Mouse (Mus musculus): ENCODE measurements around the gene Fam53a. TPM values are rescaled to one million over a fixed set of nuclear protein-coding genes. Genes with fewer than 3 reads are reported as not detected.

Fam53a gene
- polyA plus RNA-seq, 1 experiment from 2014 or later: 64.4 TPM

DNA sequence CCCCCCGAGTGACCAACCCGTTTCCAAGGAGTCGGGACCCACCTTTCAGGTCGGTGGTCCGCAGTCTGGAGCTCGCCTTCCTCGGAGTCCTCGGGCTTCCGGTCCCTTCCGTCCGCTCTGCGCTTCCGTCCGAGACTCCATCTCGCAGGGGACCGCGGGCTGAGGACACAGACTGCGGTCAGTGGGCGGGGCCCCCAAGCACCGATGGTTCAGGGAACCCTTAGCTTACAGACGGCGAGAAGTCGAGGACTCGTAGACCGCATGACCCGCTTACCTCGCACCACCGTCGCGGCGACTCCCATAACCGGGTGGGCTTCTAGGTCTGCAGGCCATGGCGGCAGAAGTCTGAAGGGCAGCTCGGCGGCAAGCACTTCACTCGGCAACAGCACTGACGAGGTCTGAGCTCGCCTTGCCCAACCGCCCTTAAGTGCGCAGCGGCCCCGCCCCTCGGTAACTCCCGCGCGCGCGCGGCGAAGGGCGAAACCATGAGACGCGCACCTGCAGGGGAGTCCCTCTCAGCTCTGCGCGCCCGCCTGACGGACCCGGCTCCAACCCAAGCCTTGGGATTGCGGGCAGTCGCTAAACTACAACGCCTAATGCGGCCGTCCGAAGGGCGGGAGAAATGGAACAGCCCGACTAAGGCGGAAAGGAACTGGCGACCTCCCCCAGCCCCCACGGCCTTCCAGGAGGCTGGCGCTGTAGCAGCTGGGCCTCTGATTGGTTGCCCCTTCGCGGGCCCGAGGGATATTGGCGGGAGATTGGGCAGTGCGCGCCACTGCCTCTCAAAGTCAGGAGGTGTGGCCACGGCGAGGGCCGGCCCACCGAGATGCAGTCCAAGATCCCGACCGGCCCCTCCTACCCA lies 22.7 kb upstream of the Fam53a start, which contains the start of gene Slbp:
Gene Slbp (minus strand): TSS at position 654 of the 862 bp plus-strand sequence.
- H3K27me3 ChIP-seq (ENCODE audit: insufficient read depth, low read length): no peaks in the 10 kb centered on the region
- H3K4me2 ChIP-seq: peak within 1 kb of the TSS; percentile 72
- no peaks in the 10 kb centered on the region for H3K9me3 ChIP-seq (ENCODE audit: low read depth, low read length)
- peak within 1 kb of the TSS; percentile 77 for H3K4me3 ChIP-seq (ENCODE audit: low read depth, low read length)
- ATAC-seq (ENCODE audit: insufficient read depth) (peak; percentile 96), DNase-seq (peak; percentile 99)
- WGBS: under 1% methylated on average over 82 of the region's 82 CpGs
- peak within 1 kb of the TSS; percentile 79 for H3K9ac ChIP-seq
- TF ChIP-seq CTCF (IDR thresholded peaks at IDR 0.05; ENCODE audit: low read depth): no peak
- H3K36me3 ChIP-seq (ENCODE audit: insufficient read depth): peaks cover 58% of the 10 kb centered on the region
- peak within 1 kb of the TSS; percentile 96 for H3K27ac ChIP-seq (ENCODE audit: low read depth)
- peaks cover 15% of the 10 kb centered on the region for H3K4me1 ChIP-seq (ENCODE audit: insufficient read depth)

DNA sequence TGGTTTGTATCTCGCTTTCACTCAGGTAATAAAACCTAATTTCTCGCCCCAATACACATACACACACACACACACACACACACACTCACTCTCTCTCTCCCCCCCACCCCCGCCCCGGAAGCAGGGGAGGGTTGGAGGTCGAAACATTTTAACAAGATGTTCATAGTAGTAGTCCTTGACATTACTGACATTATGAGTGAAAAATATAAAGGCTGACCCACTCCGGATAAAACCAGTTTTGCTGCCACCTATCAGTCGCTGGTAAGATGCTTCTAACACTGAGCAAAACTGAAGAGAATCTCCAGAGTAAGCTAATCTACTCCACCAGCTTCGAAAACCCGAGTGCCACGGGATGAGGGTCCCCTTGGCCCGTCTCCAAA lies 22.1 kb upstream of the Fam53a start:
- TF ChIP-seq CTCF (IDR thresholded peaks at IDR 0.05; ENCODE audit: low read depth): no peak
- Histone ChIP-seq H3K4me2 (peak overlapping the region; percentile 72), H3K9ac (peak overlapping the region; percentile 79), H3K36me3 (ENCODE audit: insufficient read depth) (peaks cover 64% of the 10 kb centered on the region), H3K4me3 (ENCODE audit: low read depth, low read length) (peak overlapping the region; percentile 77), H3K27ac (ENCODE audit: low read depth) (peak overlapping the region; percentile 96), H3K4me1 (ENCODE audit: insufficient read depth) (peaks cover 12% of the 10 kb centered on the region), H3K9me3 (ENCODE audit: low read depth, low read length) (no peaks in the 10 kb centered on the region), H3K27me3 (ENCODE audit: insufficient read depth, low read length) (no peaks in the 10 kb centered on the region)
- no peak for ATAC-seq (ENCODE audit: insufficient read depth)
- 1% methylated on average over 11 of the region's 11 CpGs for WGBS
- no peak for DNase-seq

DNA sequence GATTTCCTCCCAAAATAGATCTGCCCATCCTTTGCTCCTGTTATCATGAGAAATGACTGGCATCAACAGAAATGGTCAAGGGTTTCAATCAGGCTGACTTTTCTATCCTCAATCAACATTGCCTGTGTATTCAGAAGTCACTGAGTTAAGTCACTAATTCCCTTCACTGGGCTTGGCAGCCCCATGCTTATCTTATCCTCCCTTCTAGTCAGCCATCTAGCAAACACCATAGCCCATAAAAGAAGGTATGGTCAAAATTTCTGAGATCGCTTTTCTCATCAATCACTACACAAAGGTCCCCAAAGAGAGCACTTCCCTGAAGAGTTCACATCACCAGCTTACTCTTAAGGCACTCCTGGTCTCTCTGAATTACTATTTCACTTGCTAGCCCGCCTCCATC lies 21.6 kb upstream of the Fam53a start:
- H3K4me1 ChIP-seq (ENCODE audit: insufficient read depth): peaks cover 11% of the 10 kb centered on the region
- 5% methylated on average over 2 of the region's 2 CpGs for WGBS
- no peak for ATAC-seq (ENCODE audit: insufficient read depth)
- no peaks in the 10 kb centered on the region for H3K27me3 ChIP-seq (ENCODE audit: insufficient read depth, low read length)
- peaks cover 69% of the 10 kb centered on the region for H3K36me3 ChIP-seq (ENCODE audit: insufficient read depth)
- no peak for TF ChIP-seq CTCF (IDR thresholded peaks at IDR 0.05; ENCODE audit: low read depth)
- no peak for DNase-seq
- peak overlapping the region; percentile 96; the same call in 1 of the 2 replicates for H3K27ac ChIP-seq (ENCODE audit: low read depth)
- peak overlapping the region; percentile 79 for H3K9ac ChIP-seq
- peak overlapping the region; percentile 72 for H3K4me2 ChIP-seq
- H3K9me3 ChIP-seq (ENCODE audit: low read depth, low read length): no peaks in the 10 kb centered on the region
- peak overlapping the region; percentile 77 for H3K4me3 ChIP-seq (ENCODE audit: low read depth, low read length)

DNA sequence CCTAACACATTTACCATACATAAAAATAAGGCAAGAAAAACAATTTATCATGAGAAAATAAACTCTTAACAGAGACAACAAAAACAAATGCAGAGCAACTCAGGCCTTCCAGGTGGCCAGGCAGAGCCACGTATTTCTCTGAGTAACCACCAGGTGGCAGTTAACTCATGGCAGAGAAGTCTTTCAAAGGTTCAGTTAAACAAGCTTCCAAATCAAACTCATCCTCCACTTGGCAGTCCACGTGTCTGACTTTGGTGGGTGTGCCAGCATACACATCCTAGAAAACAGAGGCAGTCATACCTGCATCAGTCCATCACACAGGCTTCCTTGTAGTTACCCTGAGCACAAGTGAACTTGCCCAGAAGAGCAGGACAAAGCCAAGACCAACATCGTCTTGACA lies 11.2 kb upstream of the Fam53a start:
- no peaks in the 10 kb centered on the region for H3K9me3 ChIP-seq (ENCODE audit: low read depth, low read length)
- peak; percentile 77 for DNase-seq
- H3K9ac ChIP-seq: no peak overlapping the region
- WGBS: 40% methylated on average over 3 of the region's 3 CpGs
- no peak overlapping the region for H3K27ac ChIP-seq (ENCODE audit: low read depth)
- peak; percentile 76 for TF ChIP-seq CTCF (IDR thresholded peaks at IDR 0.05; ENCODE audit: low read depth)
- no peak overlapping the region for H3K4me3 ChIP-seq (ENCODE audit: low read depth, low read length)
- H3K4me2 ChIP-seq: no peak overlapping the region
- no peak for ATAC-seq (ENCODE audit: insufficient read depth)
- H3K36me3 ChIP-seq (ENCODE audit: insufficient read depth): peaks cover 85% of the 10 kb centered on the region
- no peaks in the 10 kb centered on the region for H3K27me3 ChIP-seq (ENCODE audit: insufficient read depth, low read length)
- H3K4me1 ChIP-seq (ENCODE audit: insufficient read depth): no peaks in the 10 kb centered on the region

DNA sequence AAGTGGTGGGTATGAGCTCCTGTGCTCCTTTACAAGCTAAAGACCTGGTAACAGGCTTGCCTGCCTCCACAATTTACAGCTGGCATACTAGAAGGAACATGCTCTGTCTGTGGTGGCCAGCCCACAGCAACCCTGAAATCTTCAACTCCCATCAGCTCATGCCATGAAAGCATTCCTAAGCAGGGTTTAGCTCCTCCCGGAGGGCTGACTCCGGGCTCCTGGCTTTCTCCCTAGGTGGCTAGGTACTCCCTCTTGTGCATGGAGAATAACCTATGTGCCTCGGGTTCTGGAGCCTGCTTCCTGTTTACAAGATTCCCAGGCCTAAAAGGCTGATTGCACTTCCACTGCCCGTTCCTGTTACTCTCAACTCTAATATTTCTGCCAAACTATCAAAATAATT lies 9.4 kb upstream of the Fam53a start:
- no peaks in the 10 kb centered on the region for H3K4me1 ChIP-seq (ENCODE audit: insufficient read depth)
- no peaks in the 10 kb centered on the region for H3K9me3 ChIP-seq (ENCODE audit: low read depth, low read length)
- ATAC-seq (ENCODE audit: insufficient read depth) (no peak), DNase-seq (peak; percentile 27)
- H3K9ac ChIP-seq: no peak overlapping the region
- H3K27ac ChIP-seq (ENCODE audit: low read depth): no peak overlapping the region
- WGBS: 41% methylated on average over 4 of the region's 4 CpGs
- no peaks in the 10 kb centered on the region for H3K27me3 ChIP-seq (ENCODE audit: insufficient read depth, low read length)
- H3K4me3 ChIP-seq (ENCODE audit: low read depth, low read length): no peak overlapping the region
- no peak for TF ChIP-seq CTCF (IDR thresholded peaks at IDR 0.05; ENCODE audit: low read depth)
- no peak overlapping the region for H3K4me2 ChIP-seq
- peaks cover 67% of the 10 kb centered on the region for H3K36me3 ChIP-seq (ENCODE audit: insufficient read depth)

DNA sequence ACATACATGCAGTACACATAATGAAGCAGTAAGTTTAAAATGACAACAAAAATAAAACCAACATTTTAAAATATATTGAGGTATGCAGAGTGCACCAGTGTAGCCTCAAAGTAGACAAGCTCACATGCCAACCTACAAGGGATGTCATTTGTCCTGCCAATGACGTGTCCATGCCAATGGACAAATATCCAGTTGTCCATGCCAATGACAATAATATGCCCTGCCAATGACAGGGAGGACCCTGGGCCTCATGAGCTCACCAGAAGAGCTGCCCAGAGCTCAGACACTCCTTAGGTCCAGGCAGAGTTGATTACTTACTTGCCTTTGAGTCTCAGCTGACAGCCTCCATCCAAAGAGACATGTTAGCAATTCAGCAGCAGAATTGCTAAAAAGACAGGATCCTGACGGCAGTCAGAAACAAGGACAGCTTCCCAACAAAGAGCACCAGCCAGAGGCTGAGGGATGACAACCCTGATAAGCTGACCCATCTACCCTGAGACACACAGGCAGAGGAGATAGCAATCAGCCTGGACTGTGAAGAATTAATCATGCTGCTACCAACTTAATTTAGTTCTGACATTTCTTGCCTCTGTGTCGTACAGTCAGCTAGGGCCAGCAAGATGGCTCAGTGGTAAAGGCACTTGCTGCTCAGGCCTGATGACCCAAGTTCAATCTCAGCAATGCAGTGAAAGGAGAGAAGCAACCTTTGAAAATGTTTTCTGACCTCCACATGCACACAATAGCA lies 8.3 kb upstream of the Fam53a start:
- Histone ChIP-seq H3K36me3 (ENCODE audit: insufficient read depth) (peaks cover 56% of the 10 kb centered on the region), H3K4me3 (ENCODE audit: low read depth, low read length) (no peak overlapping the region), H3K9me3 (ENCODE audit: low read depth, low read length) (no peaks in the 10 kb centered on the region), H3K4me1 (ENCODE audit: insufficient read depth) (no peaks in the 10 kb centered on the region), H3K4me2 (no peak overlapping the region), H3K9ac (no peak overlapping the region), H3K27ac (ENCODE audit: low read depth) (no peak overlapping the region), H3K27me3 (ENCODE audit: insufficient read depth, low read length) (no peaks in the 10 kb centered on the region)
- WGBS: 78% methylated on average over 3 of the region's 3 CpGs
- no peak for TF ChIP-seq CTCF (IDR thresholded peaks at IDR 0.05; ENCODE audit: low read depth)
- no peak for DNase-seq
- ATAC-seq (ENCODE audit: insufficient read depth): no peak

DNA sequence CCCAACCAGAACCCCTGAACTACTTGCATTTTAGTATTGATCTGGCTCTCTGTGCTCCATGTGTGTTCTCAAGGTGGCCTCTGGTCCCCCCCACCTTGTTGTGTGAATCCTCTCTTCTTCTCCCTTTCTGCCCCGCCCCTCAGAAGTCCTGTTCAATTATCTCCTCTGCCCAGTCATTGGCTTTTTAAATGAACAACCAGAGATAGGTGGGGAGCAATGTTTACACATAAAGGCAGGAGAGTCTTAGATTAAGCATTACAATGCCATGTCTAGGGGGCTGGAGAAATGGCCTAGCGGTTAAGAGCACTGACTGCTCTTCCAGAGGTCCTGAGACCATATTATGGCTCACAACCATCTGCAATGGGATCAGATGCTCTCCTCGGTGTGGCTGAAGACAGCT lies 5.9 kb upstream of the Fam53a start:
- H3K9me3 ChIP-seq (ENCODE audit: low read depth, low read length): no peaks in the 10 kb centered on the region
- no peak overlapping the region for H3K27ac ChIP-seq (ENCODE audit: low read depth)
- peaks cover 32% of the 10 kb centered on the region for H3K36me3 ChIP-seq (ENCODE audit: insufficient read depth)
- H3K4me2 ChIP-seq: no peak overlapping the region
- ATAC-seq (ENCODE audit: insufficient read depth): no peak
- no peaks in the 10 kb centered on the region for H3K4me1 ChIP-seq (ENCODE audit: insufficient read depth)
- no peak for DNase-seq
- TF ChIP-seq CTCF (IDR thresholded peaks at IDR 0.05; ENCODE audit: low read depth): no peak
- H3K27me3 ChIP-seq (ENCODE audit: insufficient read depth, low read length): no peaks in the 10 kb centered on the region
- no peak overlapping the region for H3K9ac ChIP-seq
- H3K4me3 ChIP-seq (ENCODE audit: low read depth, low read length): no peak overlapping the region
- WGBS: 85% methylated on average over 3 of the region's 3 CpGs

Data from lung, embryonic 14.5 days (tissue).